Mouse (Mus musculus) brain, embryonic 14.5 days (tissue): ENCODE results near the gene Acp2. TPM values are rescaled to one million over a fixed set of nuclear protein-coding genes. Genes with fewer than 3 reads are reported as not detected.
A peak's percentile ranks its signal among the peaks of the same experiment; 100 is the strongest.

ENCODE experiments used
- DNase-seq: peaks from one replicate; pipeline ENCODE4 v3.0.0-alpha.2; 2011; ENCODE audit warnings: low read depth
- CTCF ChIP-seq: fragments of 200-500 bp; IDR thresholded peaks from 2 replicates; pipeline ENCODE4 v1.5.1; 2012; ENCODE audit warnings: inconsistent platforms, mild to moderate bottlenecking, moderate library complexity, borderline replicate concordance; ENCODE audit not compliant: insufficient read depth, insufficient read length; ENCODE audit errors: extremely low read depth
- POLR2A ChIP-seq: fragments of 200-500 bp; IDR thresholded peaks from 2 replicates; pipeline ENCODE4 v1.6.1; 2012; ENCODE audit warnings: mild to moderate bottlenecking, inconsistent platforms, borderline replicate concordance; ENCODE audit not compliant: poor library complexity, insufficient read depth, insufficient read length, severe bottlenecking; ENCODE audit errors: extremely low read depth
- polyA plus RNA-seq: library from polyadenylated mRNA; depleted of rRNA; stranded (reverse); fragments of >200 nt; gene quantifications from 2 replicates; pipeline ENCODE4 v1.2.3, GENCODE M21; 2012; rRNA removed

The Acp2 gene
- polyA plus RNA-seq, 1 experiment: 41.2 TPM

DNA sequence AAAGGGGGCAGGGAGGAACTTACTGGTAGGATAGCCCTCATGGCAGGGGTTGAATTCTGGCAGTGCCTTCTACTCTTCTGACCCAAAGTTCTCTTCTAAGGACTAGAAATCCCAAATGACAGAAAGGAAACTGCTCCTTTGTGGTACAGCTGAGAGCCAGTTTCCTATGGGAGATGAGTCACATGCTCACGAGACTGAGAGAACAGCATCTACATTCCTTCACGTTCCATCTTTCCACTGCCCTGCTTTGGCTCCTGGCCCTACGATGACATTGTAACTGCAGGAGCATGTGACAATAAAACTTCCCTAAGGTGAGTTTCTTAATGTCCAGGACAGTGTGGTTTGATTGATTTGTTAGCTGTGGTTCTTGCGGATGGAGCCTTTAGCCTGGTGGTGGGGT lies 45.7 kb downstream of the Acp2 start:
- no peak for TF ChIP-seq POLR2A
- no peak for TF ChIP-seq CTCF
- no peak for DNase-seq

DNA sequence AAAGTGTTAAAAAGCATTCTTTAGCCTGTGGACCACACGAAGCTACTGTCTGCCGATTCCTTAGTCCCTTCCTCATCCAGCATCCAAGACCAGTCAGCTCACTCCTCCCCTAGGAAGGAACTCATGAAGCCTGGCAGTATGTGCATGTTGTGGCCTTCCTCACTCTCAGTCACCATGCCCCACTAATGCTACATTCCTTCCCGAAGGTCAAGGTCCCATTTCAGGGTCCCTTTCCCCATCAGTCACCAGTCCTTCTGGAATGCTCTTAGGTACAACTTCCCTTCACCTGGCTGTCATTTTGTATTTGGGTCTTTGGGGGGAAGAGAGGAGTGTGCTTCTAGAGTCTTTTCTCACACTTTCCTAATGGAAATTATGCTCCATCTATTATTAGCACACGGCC lies 49.3 kb downstream of the Acp2 start:
- DNase-seq: no peak
- TF ChIP-seq POLR2A: no peak
- no peak for TF ChIP-seq CTCF

DNA sequence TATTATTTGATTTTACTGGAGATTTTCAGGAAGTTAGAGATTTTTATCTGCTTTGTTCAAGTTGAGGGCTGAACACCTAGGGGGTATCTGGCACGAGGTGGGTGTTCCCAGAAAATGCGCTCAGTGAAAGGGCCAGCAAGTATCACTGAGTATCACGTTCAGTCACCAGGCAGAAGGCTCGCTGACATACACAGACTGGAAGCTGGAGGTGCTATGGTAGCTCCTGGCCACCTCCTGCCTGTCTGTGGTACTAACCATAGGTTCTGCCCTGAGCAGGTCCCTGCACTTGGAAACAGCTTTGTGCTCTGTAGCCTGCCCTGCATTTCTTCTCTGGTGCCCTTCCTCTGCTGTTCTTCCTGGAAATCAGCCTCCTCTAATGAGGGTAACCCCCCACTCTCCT lies 49.8 kb downstream of the Acp2 start:
- TF ChIP-seq CTCF (no peak), POLR2A (no peak)

DNA sequence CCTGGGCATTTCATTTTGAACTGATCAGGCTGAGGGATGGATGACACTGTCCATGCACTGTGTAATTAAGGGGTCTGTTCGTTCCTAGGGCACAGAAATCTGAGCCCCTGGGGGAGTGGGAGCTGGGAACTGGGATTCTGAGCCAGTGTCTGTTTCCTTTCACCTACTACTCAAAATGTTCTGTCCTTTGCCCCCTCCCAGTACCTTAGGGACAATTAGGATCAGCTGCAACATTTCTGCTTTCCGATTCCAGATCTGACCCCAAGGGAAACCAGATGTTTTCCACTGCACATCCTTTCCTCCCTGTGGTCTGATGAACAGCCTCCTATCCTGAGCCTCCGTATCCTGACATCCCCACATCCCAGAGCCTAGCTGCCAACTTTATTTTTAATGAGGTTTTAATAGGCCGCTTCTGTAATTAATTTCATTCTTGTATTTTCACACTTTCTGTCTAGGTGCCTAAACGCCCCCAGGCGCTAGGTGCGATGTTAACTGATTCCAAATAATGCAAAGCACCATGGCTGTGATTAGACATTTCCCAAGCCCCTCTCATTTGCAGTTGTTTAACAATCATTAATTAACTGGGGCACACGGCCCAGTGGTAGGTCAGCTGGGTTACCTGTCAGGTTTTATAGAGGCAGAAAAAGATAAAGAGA lies 52.2 kb downstream of the Acp2 start:
- peak; percentile 64 for DNase-seq
- no peak for TF ChIP-seq POLR2A

More for the DNA sequence above, 49.8 kb downstream of the Acp2 start:
- DNase-seq: no peak

DNA sequence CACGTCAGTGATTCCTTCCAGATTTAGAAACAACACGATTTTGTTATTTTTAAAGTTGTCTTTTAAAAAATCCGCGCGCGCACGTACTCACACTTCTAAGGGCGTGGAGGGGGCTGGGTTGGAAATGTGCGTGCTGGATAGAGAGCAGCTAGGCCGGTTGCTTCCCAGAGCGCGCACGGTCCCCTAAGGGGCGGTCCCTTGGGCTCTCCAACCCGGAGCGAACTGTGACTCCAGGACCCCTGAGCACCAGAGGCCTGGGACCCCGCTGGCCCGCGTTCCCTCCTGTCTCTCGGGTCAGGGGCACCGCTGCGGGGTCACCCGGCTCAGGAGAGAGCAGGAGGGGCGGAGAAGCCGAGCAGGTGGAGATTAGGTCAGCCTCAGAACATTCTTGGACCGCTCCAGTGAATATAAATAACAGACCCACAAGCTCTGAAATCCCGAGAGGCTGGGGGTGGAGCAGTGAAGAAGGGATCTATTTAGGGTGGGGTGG lies 53.0 kb downstream of the Acp2 start, which contains the start of gene Pacsin3:
Gene Pacsin3, plus strand, starts transcription at position 294 of the 490 bp plus-strand sequence.
- peak; percentile 48 for DNase-seq
- TF ChIP-seq POLR2A (no peak), CTCF (no peak)

DNA sequence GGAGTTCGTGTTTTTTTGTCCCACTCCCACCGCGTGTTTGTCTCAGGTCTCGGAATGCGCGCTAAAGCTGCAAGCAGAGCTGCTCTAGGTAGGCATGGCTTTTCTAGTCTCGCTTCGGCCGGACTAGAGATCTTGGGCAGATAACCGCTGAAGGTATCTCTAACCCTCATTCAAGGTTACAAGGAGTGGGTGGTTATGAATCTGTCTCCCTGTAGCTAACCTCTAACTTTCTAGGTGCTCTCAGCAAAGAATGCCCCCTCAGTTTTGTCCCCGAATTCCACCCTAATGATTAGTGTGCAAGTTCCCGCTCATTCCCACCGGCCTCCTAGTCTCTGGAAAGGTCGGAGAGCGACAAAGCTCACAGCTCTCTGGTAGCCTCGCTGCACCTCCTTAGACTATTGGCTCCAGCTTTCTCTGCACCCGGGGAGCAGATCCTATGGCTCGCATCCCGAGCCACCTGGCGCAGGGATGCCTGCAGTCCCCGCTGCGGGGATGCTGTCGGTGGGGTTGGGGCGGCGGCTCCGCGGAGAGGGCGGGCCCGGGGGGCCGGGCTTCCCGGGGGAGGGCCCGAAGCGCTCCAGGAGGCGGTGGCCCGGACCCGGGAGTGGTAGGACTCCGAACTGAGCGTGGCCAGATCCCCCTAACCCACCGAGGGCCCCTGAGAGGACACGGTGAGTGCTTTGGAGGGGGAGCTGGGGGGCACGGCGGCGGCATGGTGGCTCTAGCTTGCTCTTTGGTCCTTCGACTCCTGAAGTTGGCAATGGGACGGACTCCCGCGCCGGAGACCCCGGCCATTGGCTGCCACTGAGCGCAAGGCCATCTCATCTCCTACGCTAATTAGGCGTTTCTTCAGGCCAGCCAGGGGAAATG lies 53.8 kb downstream of the Acp2 start:
- no peak for TF ChIP-seq CTCF
- peak; percentile 69 for DNase-seq

DNA sequence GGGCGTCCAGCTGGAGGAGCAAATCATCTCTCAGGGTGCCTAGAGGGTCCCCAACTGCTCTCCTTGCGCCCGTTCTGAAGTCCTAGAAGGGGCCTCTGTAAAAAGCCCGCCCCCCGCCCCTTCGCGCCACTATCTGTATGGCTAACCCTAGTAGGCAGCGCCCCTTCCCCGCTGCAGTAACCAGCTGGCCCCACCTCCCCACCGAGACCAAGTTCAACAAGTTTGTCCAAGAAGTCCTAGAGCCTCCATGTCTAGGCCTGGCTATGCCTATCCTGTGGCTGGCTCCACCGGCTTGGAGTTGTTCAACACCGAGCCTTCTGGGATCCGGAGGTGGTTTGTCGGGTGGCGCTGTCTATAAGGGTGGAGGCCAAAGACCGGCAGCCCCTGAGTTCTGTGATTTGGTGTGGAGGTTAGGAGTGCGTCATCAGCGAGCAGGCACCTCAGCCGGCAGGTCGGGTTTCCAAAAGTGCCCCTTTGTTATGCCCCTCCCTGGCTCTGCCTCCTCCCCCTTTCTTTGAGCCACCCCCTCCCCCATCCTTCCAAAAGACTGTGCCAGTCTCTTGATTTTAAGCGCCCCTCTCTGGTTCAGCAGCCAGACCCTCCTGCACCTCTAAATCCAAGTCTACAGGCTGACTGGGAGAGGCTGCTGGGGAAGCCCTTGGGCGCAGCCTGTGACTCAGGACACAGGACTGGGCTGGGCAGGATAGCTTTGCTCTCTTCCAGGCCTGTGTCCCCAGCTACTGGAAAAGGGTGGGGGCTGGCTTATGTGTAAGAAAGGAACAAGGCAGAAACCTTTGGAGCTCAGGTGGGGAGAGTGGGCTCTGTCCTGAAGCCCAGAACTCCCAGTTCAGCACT lies 54.7 kb downstream of the Acp2 start:
- TF ChIP-seq CTCF: no peak
- no peak for TF ChIP-seq POLR2A
- DNase-seq: peak; percentile 74

DNA sequence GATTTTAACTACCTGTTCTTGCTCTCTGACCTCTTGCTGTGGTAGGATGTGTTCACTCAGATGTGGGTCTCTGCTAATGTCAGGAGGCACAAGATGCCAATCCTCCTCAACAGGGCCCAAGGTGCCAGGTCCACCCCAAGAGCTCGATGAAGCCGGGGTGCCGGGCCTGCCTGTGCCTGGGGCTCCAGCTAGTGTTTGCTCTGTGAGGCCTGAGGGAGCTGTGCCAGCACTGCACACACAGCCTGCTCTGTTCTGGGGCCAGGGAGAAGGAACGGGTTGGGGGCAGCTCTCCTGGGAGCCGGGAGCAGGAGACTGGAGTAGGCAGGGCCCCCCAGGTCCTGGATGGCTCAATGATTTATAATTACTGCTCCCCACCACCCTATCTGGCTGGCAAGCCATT lies 55.4 kb downstream of the Acp2 start:
- DNase-seq: peak; percentile 66
- TF ChIP-seq POLR2A: no peak
- no peak for TF ChIP-seq CTCF

DNA sequence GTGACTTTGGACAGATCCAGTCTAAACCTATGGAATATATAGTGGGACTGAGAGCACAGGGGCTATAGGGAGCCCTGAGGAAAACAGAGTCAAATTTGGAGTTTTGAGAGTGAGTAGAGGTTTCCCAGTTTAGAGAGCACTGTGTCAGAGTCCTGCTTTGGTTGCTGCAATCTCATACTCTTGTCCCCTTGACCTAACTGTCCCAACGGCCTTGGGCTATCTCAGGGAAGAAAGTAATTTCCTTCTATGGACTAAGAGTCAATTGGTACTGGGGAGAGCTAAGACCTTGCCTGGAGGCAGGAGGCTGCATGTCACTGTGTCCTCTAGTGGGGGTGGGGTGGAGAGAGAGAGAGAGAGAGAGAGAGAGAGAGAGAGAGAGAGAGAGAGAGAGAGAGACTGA lies 56.1 kb downstream of the Acp2 start:
- no peak for TF ChIP-seq POLR2A
- TF ChIP-seq CTCF: no peak
- no peak for DNase-seq

DNA sequence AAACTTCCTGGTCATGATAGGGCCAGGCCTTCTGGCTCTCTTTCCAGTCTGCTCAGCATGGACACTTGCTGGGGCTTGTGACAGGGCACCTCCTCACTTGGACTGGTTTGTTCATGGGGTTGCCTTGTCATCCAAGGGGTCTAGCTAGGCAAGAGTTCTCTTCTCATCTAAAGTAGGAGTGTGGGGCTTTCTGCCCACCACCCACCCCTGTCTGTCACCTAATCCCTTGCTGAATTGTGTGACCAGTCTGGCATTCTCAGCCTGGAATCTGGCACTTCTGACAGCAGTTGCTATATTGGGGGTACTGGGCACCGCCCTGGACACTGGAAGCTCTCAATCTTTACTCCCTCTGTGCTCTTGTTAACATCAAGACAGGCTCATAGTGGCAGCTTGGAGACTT lies 56.8 kb downstream of the Acp2 start:
- TF ChIP-seq POLR2A (no peak), CTCF (no peak)
- no peak for DNase-seq

Other genes with a start within 250 kb of the Acp2 start
- gene Rapsn, start 167.3 kb upstream of the Acp2 start, polyA plus RNA-seq: 0.83 and 1.1 TPM in 2 replicates
- 159 and 160 TPM in 2 replicates for gene Psmc3, start 148.9 kb upstream of the Acp2 start, polyA plus RNA-seq
- 50.7 and 58.1 TPM in 2 replicates for gene Slc39a13, start 132.5 kb upstream of the Acp2 start, polyA plus RNA-seq
- gene Spi1, start 120.5 kb upstream of the Acp2 start, polyA plus RNA-seq: 5.1 and 5.3 TPM in 2 replicates
- gene Mybpc3, start 84.7 kb upstream of the Acp2 start, polyA plus RNA-seq: 0.03 TPM in 1 of 2 replicates, not detected in the other
- 71.0 and 107 TPM in 2 replicates for gene Madd, start 19.0 kb upstream of the Acp2 start, polyA plus RNA-seq
- gene Nr1h3, start 51 bp upstream of the Acp2 start, polyA plus RNA-seq: 3.3 and 3.9 TPM in 2 replicates
- gene Ddb2, start 34.1 kb downstream of the Acp2 start, polyA plus RNA-seq: 25.2 and 39.5 TPM in 2 replicates
- gene Pacsin3, start 53.1 kb downstream of the Acp2 start, polyA plus RNA-seq: 17.0 and 20.7 TPM in 2 replicates
- 29.4 and 40.3 TPM in 2 replicates for gene Arfgap2, start 62.1 kb downstream of the Acp2 start, polyA plus RNA-seq
- gene 1110051M20Rik, start 241.8 kb downstream of the Acp2 start, polyA plus RNA-seq: 82.7 and 86.3 TPM in 2 replicates